In genomic region chr10:80330084-80330483, GRCm38 (mm10) we compare ENCODE assay signal across 9 mouse cellular contexts. TPM values are rescaled to one million over a fixed set of nuclear protein-coding genes. Genes with fewer than 3 reads are reported as not detected.
DNase-seq lines count a peak whose midpoint lies in the region; ATAC-seq and TF ChIP-seq lines count a peak whose summit lies in the region.
"Had no signal": no experiment of that assay in that cellular context is flagged by ENCODE, and none has a peak within 500 bp of the region (broad histone marks: within the 10 kb centered on the region; RNA-seq: fewer than 3 reads in every experiment).

No protein-coding gene starts in this region.

- ATAC-seq in lung, embryonic 14.5 days (ENCODE audit: insufficient read depth), result no peak; the same call in 1 of the 2 replicates
- ATAC-seq in intestine, postnatal 0 days, result no peak
- no peak; the same call in 1 of the 2 replicates for ATAC-seq in neural tube, embryonic 15.5 days (ENCODE audit: low FRiP score)
- ATAC-seq in frontal cortex, adult (ENCODE audit: low TSS enrichment), result no peak

- 0 out of 2 replicates have a peak, but pooled peaks cover 9% of the 10 kb centered on the region for H3K4me1 ChIP-seq in lung, embryonic 14.5 days (ENCODE audit: insufficient read depth)
- H3K4me1 ChIP-seq in embryonic fibroblast, embryonic 13.5 days (ENCODE audit: control insufficient read depth, insufficient read depth, low read length), result no peaks in the 10 kb centered on the region
- H3K4me1 ChIP-seq in intestine, postnatal 0 days (replicated peaks; ENCODE audit: control insufficient read depth, insufficient read depth, low read length), result no peaks in the 10 kb centered on the region; the same call in 1 of the 2 replicates
- peaks cover 17% of the 10 kb centered on the region for H3K4me1 ChIP-seq in neural tube, embryonic 15.5 days

- TF ChIP-seq CTCF in lung, embryonic 14.5 days (IDR thresholded peaks at IDR 0.05; ENCODE audit: low read depth), result no peak
- no peak for TF ChIP-seq CTCF in embryonic fibroblast, embryonic 13.5 days (IDR thresholded peaks at IDR 0.05; ENCODE audit: borderline replicate concordance, insufficient read depth, low read length)
- TF ChIP-seq CTCF in intestine, postnatal 0 days (IDR thresholded peaks at IDR 0.05; ENCODE audit: low read depth), result no peak

- H3K9ac ChIP-seq in lung, embryonic 14.5 days, result peak overlapping the region; percentile 41; the same call in 1 of the 2 replicates
- H3K9ac ChIP-seq in intestine, postnatal 0 days (ENCODE audit: low read depth, low read length), result peak overlapping the region; percentile 43
- peak overlapping the region; percentile 54 for H3K9ac ChIP-seq in neural tube, embryonic 15.5 days (replicated peaks)

- H3K27me3 ChIP-seq in lung, embryonic 14.5 days (ENCODE audit: insufficient read depth, low read length), result peaks cover 2% of the 10 kb centered on the region; the same call in 1 of the 2 replicates
- H3K27me3 ChIP-seq in intestine, postnatal 0 days (replicated peaks; ENCODE audit: control insufficient read depth, insufficient read depth, low read length), result no peaks in the 10 kb centered on the region
- H3K27me3 ChIP-seq in neural tube, embryonic 15.5 days (replicated peaks), result peaks cover 16% of the 10 kb centered on the region; the same call in 1 of the 2 replicates

- no peaks in the 10 kb centered on the region for H3K36me3 ChIP-seq in lung, embryonic 14.5 days (ENCODE audit: insufficient read depth)
- peaks cover 12% of the 10 kb centered on the region for H3K36me3 ChIP-seq in intestine, postnatal 0 days (ENCODE audit: control insufficient read depth, insufficient read depth)
- no peaks in the 10 kb centered on the region for H3K36me3 ChIP-seq in neural tube, embryonic 15.5 days

- no peak for DNase-seq in lung, embryonic 14.5 days
- no peak for DNase-seq in lung, postnatal 10 days
- DNase-seq in embryo, embryonic 9.5 days (ENCODE audit: extremely low spot score), result no peak
- DNase-seq in layer of hippocampus, postnatal 10 days (ENCODE audit: low spot score in 2 of 2), result no peak

- peak overlapping the region; percentile 92 for H3K4me2 ChIP-seq in lung, embryonic 14.5 days
- H3K4me2 ChIP-seq in intestine, postnatal 0 days (replicated peaks; ENCODE audit: low read depth), result peak overlapping the region; percentile 81
- H3K4me2 ChIP-seq in neural tube, embryonic 15.5 days, result peak overlapping the region; percentile 96

- TF ChIP-seq POLR2A in embryonic fibroblast, embryonic 13.5 days (IDR thresholded peaks at IDR 0.05; ENCODE audit: low read depth, low read length), result peak; percentile 36; the same call in 1 of the 2 replicates

- peak overlapping the region; percentile 20; the same call in 1 of the 2 replicates for H3K27ac ChIP-seq in lung, embryonic 14.5 days (ENCODE audit: low read depth)
- H3K27ac ChIP-seq in embryonic fibroblast, embryonic 13.5 days (ENCODE audit: insufficient read depth, low read length), result no peak overlapping the region
- H3K27ac ChIP-seq in intestine, postnatal 0 days (ENCODE audit: low read depth, low read length), result peak overlapping the region; percentile 82
- H3K27ac ChIP-seq in neural tube, embryonic 15.5 days (replicated peaks), result no peak overlapping the region

- H3K9me3 ChIP-seq in lung, embryonic 14.5 days (ENCODE audit: low read depth, low read length), result no peaks in the 10 kb centered on the region
- no peaks in the 10 kb centered on the region for H3K9me3 ChIP-seq in intestine, postnatal 0 days (ENCODE audit: control insufficient read depth)
- no peaks in the 10 kb centered on the region for H3K9me3 ChIP-seq in neural tube, embryonic 15.5 days (replicated peaks)

- 2% methylated on average over 41 of the region's 41 CpGs for WGBS in lung, embryonic 14.5 days
- 2% methylated on average over 35 of the region's 41 CpGs for WGBS in intestine, postnatal 0 days
- 2% methylated on average over 38 of the region's 41 CpGs for WGBS in neural tube, embryonic 15.5 days

- peak overlapping the region; percentile 45 for H3K4me3 ChIP-seq in lung, embryonic 14.5 days (ENCODE audit: low read depth, low read length)
- peak overlapping the region; percentile 31 for H3K4me3 ChIP-seq in embryonic fibroblast, embryonic 13.5 days (ENCODE audit: insufficient read depth, low read length)
- H3K4me3 ChIP-seq in intestine, postnatal 0 days (ENCODE audit: low read depth, low read length), result peak overlapping the region; percentile 49
- peak overlapping the region; percentile 53 for H3K4me3 ChIP-seq in neural tube, embryonic 15.5 days (replicated peaks)

RNA-seq across cellular contexts. Expression of gene Reep6, which starts 0.3 kb away (rescaled TPM):
- 10.5 and 12.2 TPM in 2 replicates for polyA plus RNA-seq in lung, embryonic 14.5 days (2014; fragmentation: Nextera tagmentation; extraction: Ambion mirVana)
- polyA plus RNA-seq in embryonic fibroblast, embryonic 13.5 days (2011; ENCODE audit: insufficient read length, low read depth, missing spikeins), result 1.5 and 1.7 TPM in 2 replicates
- polyA plus RNA-seq in intestine, postnatal 0 days (2015; fragmentation: Nextera tagmentation; extraction: Ambion mirVana), result 261 and 282 TPM in 2 replicates
- 4.3 and 7.3 TPM in 2 replicates for polyA plus RNA-seq in neural tube, embryonic 15.5 days (2015; fragmentation: Nextera tagmentation; extraction: Ambion mirVana)
- total RNA-seq in layer of hippocampus, postnatal 10 days (2021), result 10 to 100 TPM; 10.3 to 11.6 TPM
- polyA plus RNA-seq: activated CD4-positive, CD25-positive, alpha-beta regulatory T cell, adult 4 months had no signal

RNA-seq across cellular contexts. Expression of gene Pcsk4, which starts 0.8 kb away (rescaled TPM):
- polyA plus RNA-seq in lung, embryonic 14.5 days (2014; fragmentation: Nextera tagmentation; extraction: Ambion mirVana), result 3.8 and 4.2 TPM in 2 replicates
- 0.42 and 0.81 TPM in 2 replicates for polyA plus RNA-seq in embryonic fibroblast, embryonic 13.5 days (2011; ENCODE audit: insufficient read length, low read depth, missing spikeins)
- polyA plus RNA-seq in intestine, postnatal 0 days (2015; fragmentation: Nextera tagmentation; extraction: Ambion mirVana), result 13.1 and 18.8 TPM in 2 replicates
- 5.6 and 8.2 TPM in 2 replicates for polyA plus RNA-seq in neural tube, embryonic 15.5 days (2015; fragmentation: Nextera tagmentation; extraction: Ambion mirVana)
- 1 to 10 TPM; 7.1 to 8.0 TPM for total RNA-seq in layer of hippocampus, postnatal 10 days (2021)

RNA-seq across cellular contexts. Expression of gene 2310011J03Rik, which starts 9.7 kb away (rescaled TPM):
- 41.7 and 41.8 TPM in 2 replicates for polyA plus RNA-seq in lung, embryonic 14.5 days (2014; fragmentation: Nextera tagmentation; extraction: Ambion mirVana)
- polyA plus RNA-seq in embryonic fibroblast, embryonic 13.5 days (2011; ENCODE audit: insufficient read length, low read depth, missing spikeins), result 16.4 and 18.6 TPM in 2 replicates
- 85.2 and 87.6 TPM in 2 replicates for polyA plus RNA-seq in intestine, postnatal 0 days (2015; fragmentation: Nextera tagmentation; extraction: Ambion mirVana)
- 26.9 and 36.6 TPM in 2 replicates for polyA plus RNA-seq in neural tube, embryonic 15.5 days (2015; fragmentation: Nextera tagmentation; extraction: Ambion mirVana)
- total RNA-seq in layer of hippocampus, postnatal 10 days (2021), result 10 to 100 TPM; 19.7 to 22.2 TPM

RNA-seq across cellular contexts. Expression of gene Adamtsl5, which starts 18.1 kb away (rescaled TPM):
- 0.68 and 1.2 TPM in 2 replicates for polyA plus RNA-seq in lung, embryonic 14.5 days (2014; fragmentation: Nextera tagmentation; extraction: Ambion mirVana)
- 22.9 and 30.1 TPM in 2 replicates for polyA plus RNA-seq in embryonic fibroblast, embryonic 13.5 days (2011; ENCODE audit: insufficient read length, low read depth, missing spikeins)
- 46.7 and 50.4 TPM in 2 replicates for polyA plus RNA-seq in intestine, postnatal 0 days (2015; fragmentation: Nextera tagmentation; extraction: Ambion mirVana)
- polyA plus RNA-seq in neural tube, embryonic 15.5 days (2015; fragmentation: Nextera tagmentation; extraction: Ambion mirVana), result 1.6 and 3.6 TPM in 2 replicates
- total RNA-seq in layer of hippocampus, postnatal 10 days (2021), result 1 to 10 TPM in 1 of 2 experiments, under 1 TPM in 1; 0.75 to 1.2 TPM
- polyA plus RNA-seq: activated CD4-positive, CD25-positive, alpha-beta regulatory T cell, adult 4 months had no signal

RNA-seq across cellular contexts. Expression of gene Plk5, which starts 26.2 kb away (rescaled TPM):
- polyA plus RNA-seq in lung, embryonic 14.5 days (2014; fragmentation: Nextera tagmentation; extraction: Ambion mirVana), result 0.61 and 0.77 TPM in 2 replicates
- polyA plus RNA-seq in embryonic fibroblast, embryonic 13.5 days (2011; ENCODE audit: insufficient read length, low read depth, missing spikeins), result not detected in 2 replicates
- polyA plus RNA-seq in intestine, postnatal 0 days (2015; fragmentation: Nextera tagmentation; extraction: Ambion mirVana), result 0.09 and 0.20 TPM in 2 replicates
- polyA plus RNA-seq in neural tube, embryonic 15.5 days (2015; fragmentation: Nextera tagmentation; extraction: Ambion mirVana), result 3.9 and 6.1 TPM in 2 replicates
- total RNA-seq in layer of hippocampus, postnatal 10 days (2021), result 1 to 10 TPM; 1.7 to 3.8 TPM
- polyA plus RNA-seq: activated CD4-positive, CD25-positive, alpha-beta regulatory T cell, adult 4 months had no signal

Comparison
In these comparisons a context has a peak if more than half of its experiments do, and no peak if none do; other contexts are left out.
1. H3K27ac ChIP-seq: peak in lung, embryonic 14.5 days (single experiment) and intestine, postnatal 0 days (single experiment); none in embryonic fibroblast, embryonic 13.5 days (single experiment) and neural tube, embryonic 15.5 days (single experiment).
2. RNA of gene Reep6, which starts 0.3 kb away (polyA plus RNA-seq): 261 to 282 TPM in intestine, postnatal 0 days; 10.5 to 12.2 TPM in lung, embryonic 14.5 days, 4.3 to 7.3 TPM in neural tube, embryonic 15.5 days and 1.5 to 1.7 TPM in embryonic fibroblast, embryonic 13.5 days; every median in the first group is over 10 times any median in the second.
3. Peak in every context shown above with its lines, with median percentiles within 50 percentile points of each other: H3K4me2 ChIP-seq, H3K4me3 ChIP-seq and H3K9ac ChIP-seq.